Mouse (Mus musculus): ENCODE measurements around the gene Tor1b. TPM values are rescaled to one million over a fixed set of nuclear protein-coding genes. Genes with fewer than 3 reads are reported as not detected.

Tor1b gene
- total and polyA plus RNA-seq, 3 experiments: 33.0 to 55.6 (median 36.9) TPM

DNA sequence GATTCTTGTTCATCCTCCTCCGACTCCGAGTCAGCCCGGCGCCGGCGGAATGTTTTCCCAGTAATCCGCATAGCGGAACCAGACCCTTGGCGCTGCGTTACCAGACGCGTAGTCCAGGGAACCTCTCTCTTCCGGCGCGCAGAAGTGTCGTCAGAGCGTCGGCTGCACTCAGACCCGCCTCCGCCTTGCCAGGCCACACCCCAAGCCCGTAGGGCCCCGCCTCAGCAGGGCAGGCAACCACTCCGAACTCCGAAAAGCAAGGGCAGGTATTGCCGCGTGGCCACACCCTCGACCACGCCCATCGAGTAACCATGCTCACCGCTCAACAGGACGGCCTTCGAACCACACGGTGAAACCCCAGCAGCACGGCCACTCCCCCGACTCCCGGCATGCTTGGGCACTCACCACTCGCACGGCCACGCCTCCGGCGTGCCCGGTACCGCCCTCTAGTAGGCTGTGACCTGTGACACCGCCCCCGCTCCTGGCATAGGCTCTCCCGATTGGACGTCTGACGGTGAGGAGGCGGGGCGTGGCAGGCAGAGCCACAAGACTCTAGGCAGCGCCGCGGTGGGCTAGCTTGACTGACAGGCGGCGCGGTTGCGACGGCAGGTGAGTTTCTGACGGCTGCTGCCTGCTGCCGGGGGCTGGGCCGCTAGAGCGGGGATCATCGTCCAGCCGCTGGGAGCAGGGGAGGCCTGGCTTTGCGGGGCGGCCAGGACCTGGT, 29.2 kb downstream of the Tor1b start, which contains the start of the genes BC005624 and Usp20 (continued):
- TF ChIP-seq NELFE (IDR thresholded peaks at IDR 0.05; ENCODE audit: low read depth, low read length) (peak; percentile 60), HCFC1 (IDR thresholded peaks at IDR 0.05; ENCODE audit: low read depth, low read length) (peak; percentile 94), ZC3H11A (IDR thresholded peaks at IDR 0.05; ENCODE audit: low read depth, low read length) (no peak), GATA1 (IDR thresholded peaks at IDR 0.05; ENCODE audit: low read depth, low read length) (no peak)

DNA sequence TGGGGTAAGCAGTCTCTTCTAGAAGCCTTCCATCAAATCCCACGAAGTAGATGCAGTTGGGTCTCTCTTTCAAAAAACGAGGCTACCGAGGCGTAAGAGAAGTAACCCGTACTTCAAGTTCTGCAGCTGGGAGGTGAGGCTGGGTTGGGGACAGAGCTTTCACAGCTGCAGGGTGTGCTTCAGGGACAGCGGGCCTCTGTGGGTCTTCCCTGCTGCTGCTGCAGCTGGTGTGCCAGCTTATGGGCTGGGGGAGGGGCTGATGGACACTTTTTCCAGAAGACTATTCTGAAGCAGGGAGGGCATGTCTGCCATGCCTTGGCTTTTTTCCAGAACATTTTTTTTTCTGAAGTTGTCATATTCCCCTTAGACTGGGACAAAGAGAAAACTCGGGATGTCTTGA, 30.3 kb downstream of the Tor1b start:
- Histone ChIP-seq H3K4me3 (ENCODE audit: control insufficient read depth in 1 of 2, insufficient read depth in 1 of 2, low read depth in 2 of 2, low read length in 2 of 2) (peak overlapping the region; percentile 76 to 84), H3K9ac (ENCODE audit: control insufficient read depth, low read depth, low read length, poor library complexity, severe bottlenecking) (peak overlapping the region; percentile 70), H3K79me2 (ENCODE audit: control insufficient read depth, insufficient read depth, low read length, poor library complexity) (peaks cover 8% of the 10 kb centered on the region), H3K36me3 (ENCODE audit: control insufficient read depth in 1 of 2, insufficient read depth in 2 of 2, low read length in 2 of 2) (peaks cover 0 to 17% of the 10 kb centered on the region in 2 experiments; a peak in 2 of 4 replicates), H3K4me1 (ENCODE audit: control insufficient read depth in 1 of 2, insufficient read depth in 2 of 2, low read length in 2 of 2) (peaks cover 5 to 23% of the 10 kb centered on the region in 2 experiments), H3K27me3 (ENCODE audit: control insufficient read depth in 1 of 2, insufficient read depth in 2 of 2, low read length in 2 of 2) (no peaks in the 10 kb centered on the region), H3K27ac (ENCODE audit: control insufficient read depth, low read depth, low read length) (no peak overlapping the region), H3K9me3 (replicated peaks; ENCODE audit: insufficient read depth, low read length) (no peaks in the 10 kb centered on the region)
- DNase-seq (ENCODE audit: low read depth, low spot score): no peak
- no peak for TF ChIP-seq SMC3 (IDR thresholded peaks at IDR 0.05; ENCODE audit: low read depth, low read length)
- TF ChIP-seq SIN3A (IDR thresholded peaks at IDR 0.05; ENCODE audit: low read length): no peak
- no peak for TF ChIP-seq GABPA (IDR thresholded peaks at IDR 0.05; ENCODE audit: low read depth, low read length)
- no peak for TF ChIP-seq TCF12 (IDR thresholded peaks at IDR 0.05; ENCODE audit: low read depth, low read length)
- no peak for TF ChIP-seq CTCF (IDR thresholded peaks at IDR 0.05 in 2 of 3, conservative IDR thresholded peaks at IDR 0.05 in 1 of 3; ENCODE audit: control insufficient read depth in 1 of 3, insufficient read depth in 1 of 3, low read depth in 2 of 3, low read length in 3 of 3, poor library complexity in 1 of 3, severe bottlenecking in 1 of 3)
- no peak for TF ChIP-seq HCFC1 (IDR thresholded peaks at IDR 0.05; ENCODE audit: low read depth, low read length)
- TF ChIP-seq MAX (IDR thresholded peaks at IDR 0.05; ENCODE audit: low read length): no peak
- no peak for TF ChIP-seq POLR2AphosphoS5 (IDR thresholded peaks at IDR 0.05; ENCODE audit: borderline replicate concordance, low read depth, low read length)
- no peak for TF ChIP-seq TBP (IDR thresholded peaks at IDR 0.05; ENCODE audit: low read depth, low read length)
- no peak for TF ChIP-seq NELFE (IDR thresholded peaks at IDR 0.05; ENCODE audit: low read depth, low read length)
- no peak for TF ChIP-seq USF1 (IDR thresholded peaks at IDR 0.05; ENCODE audit: low read depth, low read length)
- no peak for TF ChIP-seq MAFK (IDR thresholded peaks at IDR 0.05; ENCODE audit: borderline replicate concordance, low read depth, low read length)
- no peak for TF ChIP-seq MEF2A (IDR thresholded peaks at IDR 0.05; ENCODE audit: extremely low read depth, insufficient replicate concordance, low read depth, low read length, poor library complexity, severe bottlenecking)
- TF ChIP-seq ZC3H11A (IDR thresholded peaks at IDR 0.05; ENCODE audit: low read depth, low read length): no peak
- no peak for TF ChIP-seq POLR2A (IDR thresholded peaks at IDR 0.05; ENCODE audit: control insufficient read depth in 1 of 2, insufficient read depth in 1 of 2, low read depth in 1 of 2, low read length in 2 of 2, poor library complexity in 1 of 2)
